Mouse (Mus musculus) small intestine, adult 2 months (tissue): Measurements from ENCODE around the gene Npm1.

Source experiments
- CTCF ChIP-seq: fragments of 200-500 bp; IDR thresholded peaks from 2 replicates; pipeline ENCODE4 v1.5.1; 2012; ENCODE audit warnings: low read depth, mild to moderate bottlenecking, control low read depth, inconsistent platforms, low read length, moderate library complexity, mixed read lengths; ENCODE audit not compliant: insufficient replicate concordance, insufficient read length; ENCODE audit errors: extremely low read depth
- POLR2A ChIP-seq: fragments of 200-500 bp; IDR thresholded peaks from 2 replicates; pipeline ENCODE4 v1.6.1; 2012; ENCODE audit warnings: low read depth, mild to moderate bottlenecking, control low read depth, inconsistent platforms, low read length, moderate library complexity

- TF ChIP-seq POLR2A = no peak
- TF ChIP-seq CTCF = no peak
Measured at GRCm38 (mm10) chr11:33180701-33181116, 17.7 kb upstream of the Npm1 start.
